Mouse (Mus musculus) midbrain, embryonic 14.5 days (tissue): ENCODE measurements around the gene Ucn3. TPM values are rescaled to one million over a fixed set of nuclear protein-coding genes. Genes with fewer than 3 reads are reported as not detected.

Experiments used
- ATAC-seq: fragments of 200-750 bp; cut with Nextera tagmentation; 2 replicates; pipeline ENCODE4 v1.8.0; 2017; ENCODE audit warnings: moderate number of reproducible peaks, moderate library complexity; ENCODE audit not compliant: low FRiP score, low TSS enrichment
- DNase-seq: peaks from one replicate; pipeline ENCODE4 v3.0.0-alpha.2; 2015
- H3K27ac ChIP-seq: fragments of 300-500 bp; sonication (generic); replicated peaks from 2 replicates; pipeline ENCODE4 v1.5.1; 2014; ENCODE audit warnings: mild to moderate bottlenecking, low read depth, low read length, moderate library complexity
- H3K27me3 ChIP-seq: fragments of 300-500 bp; sonication (generic); 2 replicates; pipeline ENCODE4 v1.6.1; 2014; ENCODE audit warnings: low read length, control low read depth, mixed read lengths; ENCODE audit not compliant: control insufficient read depth, insufficient read depth
- H3K36me3 ChIP-seq: fragments of 300-500 bp; sonication (generic); 2 replicates; pipeline ENCODE4 v1.6.1; 2014; ENCODE audit warnings: low read length, control low read depth; ENCODE audit not compliant: control insufficient read depth, insufficient read depth
- H3K4me1 ChIP-seq: fragments of 300-500 bp; sonication (generic); 2 replicates; pipeline ENCODE4 v1.6.1; 2014; ENCODE audit warnings: mild to moderate bottlenecking, antibody characterized with exemption, low read length, control low read depth; ENCODE audit not compliant: control insufficient read depth, insufficient read depth
- H3K4me2 ChIP-seq: fragments of 300-500 bp; sonication (generic); 2 replicates; pipeline ENCODE4 v1.6.1; 2014; ENCODE audit warnings: mild to moderate bottlenecking, low read length, moderate library complexity
- H3K4me3 ChIP-seq: fragments of 300-500 bp; sonication (generic); replicated peaks from 2 replicates; pipeline ENCODE4 v1.5.1; 2014; ENCODE audit warnings: low read depth, low read length
- H3K9ac ChIP-seq: fragments of 300-500 bp; sonication (generic); replicated peaks from 2 replicates; pipeline ENCODE4 v1.6.1; 2014; ENCODE audit warnings: mild to moderate bottlenecking, low read length, moderate library complexity
- H3K9me3 ChIP-seq: fragments of 300-500 bp; sonication (generic); 2 replicates; pipeline ENCODE4 v1.6.1; 2016; ENCODE audit warnings: low read length, control low read depth, mixed read lengths; ENCODE audit not compliant: control insufficient read depth
- whole genome bisulfite sequencing: fragments of 180-500 bp; shearing (Covaris S2); extraction: QIAGEN DNeasy Blood & Tissue Kit; methylation state at CpG from one replicate; pipeline ENCODE4 v1.1.7; 2014; 5-methylcytosine and 5-hydroxymethylcytosine counted together
- microRNA-seq: library from miRNA; unstranded; fragments of <30 nt; microRNA quantifications from one replicate; pipeline ENCODE4, GENCODE M21; 2016
- polyA plus RNA-seq: library from polyadenylated mRNA; unstranded; fragments of >200 nt; fragmentation: Nextera tagmentation; extraction: Ambion mirVana; gene quantifications from 2 replicates; pipeline ENCODE4 v1.2.1, GENCODE M21; 2014

The Ucn3 gene
- polyA plus RNA-seq, 1 experiment from 2014 or later = not detected

GRCm38 (mm10) chr13:3896032-3896431, 49.1 kb downstream of the Ucn3 start:
- H3K4me1 ChIP-seq = no peaks in the 10 kb centered on the region
- 90% methylated on average over 6 of the region's 6 CpGs for WGBS
- no peaks in the 10 kb centered on the region for H3K9me3 ChIP-seq
- no peak for ATAC-seq
- H3K27ac ChIP-seq = no peak overlapping the region
- no peaks in the 10 kb centered on the region for H3K36me3 ChIP-seq
- H3K4me2 ChIP-seq = no peak overlapping the region
- H3K4me3 ChIP-seq = no peak overlapping the region
- DNase-seq = no peak
- no peak overlapping the region for H3K9ac ChIP-seq
- no peaks in the 10 kb centered on the region for H3K27me3 ChIP-seq

- H3K9ac ChIP-seq = no peak overlapping the region
- H3K4me3 ChIP-seq = no peak overlapping the region
- no peaks in the 10 kb centered on the region for H3K27me3 ChIP-seq
- no peak for ATAC-seq
- H3K9me3 ChIP-seq = no peaks in the 10 kb centered on the region
- no peak overlapping the region for H3K4me2 ChIP-seq
- 90% methylated on average over 8 of the region's 8 CpGs for WGBS
- no peak for DNase-seq
- no peaks in the 10 kb centered on the region for H3K36me3 ChIP-seq
- H3K4me1 ChIP-seq = no peaks in the 10 kb centered on the region
- no peak overlapping the region for H3K27ac ChIP-seq
Measured at GRCm38 (mm10) chr13:3895397-3895980, 49.7 kb downstream of the Ucn3 start.

- WGBS = 77% methylated on average over 8 of the region's 8 CpGs
- Histone ChIP-seq H3K4me1 (no peaks in the 10 kb centered on the region), H3K4me2 (no peak overlapping the region), H3K9ac (no peak overlapping the region), H3K27me3 (no peaks in the 10 kb centered on the region), H3K36me3 (no peaks in the 10 kb centered on the region), H3K27ac (no peak overlapping the region), H3K4me3 (no peak overlapping the region), H3K9me3 (no peaks in the 10 kb centered on the region)
- no peak for ATAC-seq
- no peak for DNase-seq
Measured at GRCm38 (mm10) chr13:3894549-3894948, 50.6 kb downstream of the Ucn3 start.

- peak overlapping the region; percentile 49 for H3K4me3 ChIP-seq
- H3K4me1 ChIP-seq = no peaks in the 10 kb centered on the region
- DNase-seq (peak; percentile 93), ATAC-seq (peak; percentile 97)
- under 1% methylated on average over 35 of the region's 35 CpGs for WGBS
- peak overlapping the region; percentile 55 for H3K9ac ChIP-seq
- H3K9me3 ChIP-seq = no peaks in the 10 kb centered on the region
- H3K36me3 ChIP-seq = peaks cover 2% of the 10 kb centered on the region
- peak overlapping the region; percentile 72 for H3K4me2 ChIP-seq
- H3K27me3 ChIP-seq = no peaks in the 10 kb centered on the region
- no peak overlapping the region for H3K27ac ChIP-seq
Measured at GRCm38 (mm10) chr13:3893126-3893734, 51.9 kb downstream of the Ucn3 start.

DNA sequence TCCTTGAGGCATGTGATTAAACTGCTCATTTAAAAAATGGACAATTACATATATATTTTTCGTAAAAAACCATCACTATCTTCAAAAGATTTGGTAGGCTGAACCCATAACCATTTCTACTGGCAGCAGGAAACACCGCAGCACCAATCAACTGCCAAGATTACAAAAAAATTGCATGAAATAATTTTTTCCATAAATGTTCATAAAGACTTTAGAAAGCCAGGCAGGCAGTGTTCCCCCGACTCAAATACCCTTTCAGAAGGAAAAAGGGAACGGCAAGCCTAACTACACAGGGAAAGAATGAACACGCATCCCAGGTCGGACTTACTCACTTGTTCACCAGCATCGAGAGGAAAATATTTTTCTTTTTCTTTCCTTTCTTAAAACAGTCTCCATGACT, 52.5 kb downstream of the Ucn3 start:
- H3K27ac ChIP-seq = no peak overlapping the region
- no peaks in the 10 kb centered on the region for H3K9me3 ChIP-seq
- H3K9ac ChIP-seq = no peak overlapping the region
- peak overlapping the region; percentile 72 for H3K4me2 ChIP-seq
- peaks cover 7% of the 10 kb centered on the region for H3K36me3 ChIP-seq
- no peaks in the 10 kb centered on the region for H3K27me3 ChIP-seq
- H3K4me3 ChIP-seq = peak overlapping the region; percentile 49
- 25% methylated on average over 7 of the region's 7 CpGs for WGBS
- H3K4me1 ChIP-seq = no peaks in the 10 kb centered on the region
- DNase-seq (peak; percentile 11), ATAC-seq (no peak)

DNA sequence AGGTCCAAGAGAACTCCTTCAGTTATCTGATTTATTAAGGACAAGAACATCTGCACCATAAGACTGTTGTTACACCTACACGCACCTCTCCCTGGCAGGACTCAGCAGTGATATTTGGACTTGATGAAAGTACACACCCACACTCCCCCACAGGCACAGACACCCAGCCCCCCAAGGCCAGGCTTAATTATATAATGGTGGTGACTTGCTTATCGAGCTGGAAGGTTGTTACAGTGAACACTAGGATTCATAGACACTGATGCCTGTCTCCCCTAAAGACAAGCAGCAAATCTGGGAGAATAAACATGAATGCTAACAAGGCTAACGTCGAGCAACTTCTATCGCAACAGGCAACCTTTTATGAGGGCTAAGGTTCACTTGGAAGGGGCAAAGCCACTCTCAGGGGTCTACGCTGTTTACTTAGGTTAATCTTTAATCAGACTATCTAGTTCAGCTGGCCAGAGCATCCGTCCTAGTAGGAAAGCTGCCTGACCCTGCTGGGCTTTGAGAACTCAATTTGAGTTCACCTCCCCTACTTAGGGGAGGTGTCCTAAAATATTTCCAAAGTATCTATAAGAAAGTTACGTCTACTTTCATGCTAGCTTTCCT, 53.6 kb downstream of the Ucn3 start:
- H3K4me1 ChIP-seq = no peaks in the 10 kb centered on the region
- H3K4me3 ChIP-seq = no peak overlapping the region
- H3K9me3 ChIP-seq = no peaks in the 10 kb centered on the region
- DNase-seq (no peak), ATAC-seq (no peak)
- H3K36me3 ChIP-seq = peaks cover 16% of the 10 kb centered on the region
- H3K27ac ChIP-seq = no peak overlapping the region
- no peak overlapping the region for H3K4me2 ChIP-seq
- H3K9ac ChIP-seq = no peak overlapping the region
- H3K27me3 ChIP-seq = no peaks in the 10 kb centered on the region
- 71% methylated on average over 8 of the region's 8 CpGs for WGBS

Small RNA genes within 50 kb of the gene (microRNA-seq; reads per million reads assigned to microRNA genes)
- not detected for gene Gm22460

Other genes with a start within 250 kb of the Ucn3 start
- not detected in 2 replicates for gene Calml3, start 141.0 kb downstream of the Ucn3 start, polyA plus RNA-seq
- gene Calm4, start 107.6 kb downstream of the Ucn3 start, polyA plus RNA-seq = not detected in 2 replicates
- not detected in 2 replicates for gene Calm5, start 91.2 kb downstream of the Ucn3 start, polyA plus RNA-seq
- gene Net1, start 27.1 kb downstream of the Ucn3 start, polyA plus RNA-seq = 5.0 and 8.5 TPM in 2 replicates
- not detected in 2 replicates for gene Tubal3, start 27.1 kb downstream of the Ucn3 start, polyA plus RNA-seq
- gene Akr1c14, start 103.7 kb upstream of the Ucn3 start, polyA plus RNA-seq = 0.27 and 0.89 TPM in 2 replicates
- gene Akr1c18, start 205.3 kb upstream of the Ucn3 start, polyA plus RNA-seq = not detected in 2 replicates
- gene Akr1c13, start 245.8 kb upstream of the Ucn3 start, polyA plus RNA-seq = 1.0 and 1.2 TPM in 2 replicates